Mouse (Mus musculus) central nervous system, embryonic 18 days (tissue): ENCODE measurements around the gene Rcn3. TPM values are rescaled to one million over a fixed set of nuclear protein-coding genes. Genes with fewer than 3 reads are reported as not detected.

Experiments
- polyA plus RNA-seq: library from polyadenylated mRNA; depleted of rRNA; stranded (reverse); fragments of >200 nt; gene quantifications from 2 replicates; pipeline ENCODE4 v1.2.3, GENCODE M21; 2012; rRNA removed

The Rcn3 gene
- 34.7 and 64.0 TPM in 2 replicates for polyA plus RNA-seq

DNA sequence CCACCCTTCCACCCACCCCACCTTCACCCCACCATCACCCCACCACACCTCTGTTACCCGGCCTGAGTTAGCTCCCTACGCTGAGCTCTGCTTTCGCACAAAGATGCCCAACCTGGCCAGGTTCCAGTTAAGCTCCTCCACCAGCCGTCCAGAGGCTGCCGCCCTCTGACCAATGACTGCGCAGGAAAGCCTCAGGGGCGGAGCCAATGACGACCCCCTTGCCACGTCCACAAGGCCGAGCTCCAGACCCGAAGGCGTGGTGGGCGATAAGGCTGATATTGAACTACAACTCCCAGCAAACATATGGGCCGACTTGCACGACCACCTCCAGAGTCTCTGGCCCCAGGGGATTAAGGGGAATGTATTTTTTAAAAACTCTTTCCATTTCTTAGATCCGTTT is at the start of gene Rcn3:
TSS of gene Rcn3 (minus strand) at position 174 of the 400 bp plus-strand sequence.

DNA sequence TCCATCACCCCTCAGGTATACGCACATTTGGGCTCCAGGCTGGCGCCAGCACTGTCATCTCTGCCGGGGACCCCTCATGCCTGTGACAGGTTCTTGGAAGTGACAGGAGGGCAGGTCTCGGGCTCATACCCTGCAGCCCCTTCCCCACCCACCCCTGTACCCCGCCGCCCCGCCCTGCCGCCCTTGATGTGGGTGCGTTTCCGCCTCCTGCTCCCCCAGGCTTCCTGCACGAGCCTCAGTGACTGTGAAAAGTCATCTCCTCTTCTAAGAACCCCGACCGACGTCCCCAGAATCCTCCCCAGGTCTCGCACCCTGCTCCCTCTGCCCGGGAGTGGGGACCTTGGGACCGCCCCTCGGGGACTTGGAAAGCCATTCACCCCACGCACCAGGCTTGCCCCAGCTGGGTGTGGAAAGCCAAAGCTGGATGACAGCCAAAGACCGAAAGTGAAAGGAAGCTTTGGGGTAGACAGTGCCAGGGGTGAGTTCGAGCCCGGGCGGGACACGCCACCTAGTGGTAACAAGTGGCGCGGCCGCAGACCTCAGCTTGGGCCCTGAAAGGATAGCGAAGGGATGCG is 44.1 kb upstream of the Rcn3 start, which contains the start of the genes Gm45713 and Flt3l:
TSS of gene Gm45713 (minus strand) at position 239 of the 575 bp plus-strand sequence.
TSS of gene Flt3l (minus strand) at position 440 of the 575 bp plus-strand sequence.

DNA sequence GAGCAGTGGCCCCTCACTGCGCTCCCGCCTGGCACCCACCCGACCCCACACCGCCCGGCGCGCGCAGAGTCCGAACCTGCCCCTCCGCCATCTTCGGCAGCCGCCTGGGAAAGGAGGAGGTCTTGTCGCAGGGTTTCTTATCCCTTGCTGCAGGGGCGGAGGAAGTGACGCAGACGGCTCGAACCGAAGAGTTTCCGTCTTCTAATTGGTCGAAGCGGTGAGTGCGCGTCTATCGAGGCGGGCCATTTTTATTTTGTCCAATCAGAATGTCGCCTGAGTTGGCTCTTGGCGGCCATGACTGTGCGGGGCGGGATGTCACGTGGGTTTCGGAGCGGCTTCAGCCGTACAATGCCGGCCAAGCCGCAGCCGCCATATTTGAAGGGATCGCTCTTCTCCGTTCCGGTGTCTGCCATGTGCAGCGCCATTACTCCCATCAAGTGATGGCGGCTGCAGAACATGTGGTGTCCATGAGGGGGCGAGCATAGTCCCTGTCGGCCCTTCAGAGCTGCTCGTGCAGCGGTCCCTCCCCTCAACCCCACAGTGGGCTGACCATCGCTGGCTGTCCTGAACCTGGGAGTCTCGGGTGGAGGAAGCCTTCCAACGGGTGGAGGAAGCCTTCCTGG is 36.7 kb upstream of the Rcn3 start, which contains the start of gene Rpl13a:
TSS of gene Rpl13a (minus strand) at position 138 of the 623 bp plus-strand sequence.

DNA sequence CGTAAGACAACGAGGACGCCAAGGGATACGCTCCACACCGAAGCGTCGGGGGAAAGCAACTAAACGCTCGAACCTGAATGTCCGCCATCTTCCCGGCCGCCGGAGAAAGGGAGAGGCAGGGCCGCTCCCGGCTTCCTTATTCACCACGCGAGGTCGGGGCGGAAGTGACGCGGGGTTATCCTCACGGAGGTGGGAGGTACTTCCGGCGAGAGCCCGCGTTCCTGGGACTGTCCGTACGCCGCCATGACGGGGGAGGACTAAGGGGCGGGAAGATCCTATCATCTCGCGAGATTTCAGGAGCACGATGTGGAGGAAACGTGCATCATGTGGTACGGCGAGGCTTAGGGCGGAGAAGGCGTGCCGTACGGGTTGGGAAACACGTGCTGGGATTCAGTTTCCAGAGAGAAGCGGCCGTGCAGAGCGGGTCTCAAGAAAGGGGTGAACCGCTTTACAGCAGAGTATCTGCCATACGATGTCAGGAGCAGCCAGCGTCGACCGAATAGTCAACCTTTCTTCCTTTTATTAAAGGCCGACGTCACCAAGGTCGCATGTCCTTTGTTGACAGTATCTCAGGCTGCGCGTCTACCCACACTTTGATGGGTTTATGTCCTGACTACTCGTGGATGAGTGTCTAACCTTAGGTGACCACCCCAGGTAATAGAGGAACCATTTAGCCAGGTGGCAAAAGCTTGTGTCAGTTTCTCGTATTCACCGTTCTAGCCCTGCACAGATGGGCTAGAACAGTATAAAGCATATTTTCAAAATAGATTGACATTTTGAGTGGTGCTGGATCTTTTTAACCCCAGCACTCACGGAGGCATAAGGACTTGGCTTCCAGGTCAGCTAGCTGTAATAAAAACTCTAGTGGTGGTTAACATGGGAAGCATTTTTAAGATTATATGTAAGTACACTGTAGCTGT is 32.5 kb upstream of the Rcn3 start, which contains the start of gene Rps11:
TSS of gene Rps11 (minus strand) at position 216 of the 920 bp plus-strand sequence.

DNA sequence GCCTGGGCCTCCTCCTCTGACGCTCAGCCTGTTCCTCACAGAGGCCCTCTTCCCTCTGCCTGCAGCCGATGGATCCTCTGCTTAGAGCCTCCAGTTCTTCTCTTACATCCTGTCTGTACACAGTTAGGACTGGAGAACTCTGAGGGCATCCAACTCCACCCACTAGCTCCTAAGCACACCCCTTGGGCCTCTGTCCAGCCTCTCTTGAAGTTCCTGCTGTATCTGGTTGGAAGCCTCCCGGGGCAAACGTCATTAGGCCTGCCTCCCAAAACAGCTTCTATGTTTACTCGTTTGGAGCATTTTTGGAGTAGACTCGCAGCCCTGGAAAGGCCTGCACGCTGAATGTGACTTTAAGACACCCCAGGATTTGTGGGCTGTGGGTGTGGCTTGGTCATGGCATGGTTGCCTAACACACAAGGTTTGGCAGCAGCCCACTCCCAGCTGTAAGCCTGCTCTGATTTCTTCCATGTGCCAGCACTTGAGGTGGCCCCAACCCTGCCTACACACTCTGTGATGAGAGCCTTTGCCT is 11.7 kb upstream of the Rcn3 start, which contains the start of gene Fcgrt:
TSS of gene Fcgrt (minus strand) at position 200 of the 529 bp plus-strand sequence.

DNA sequence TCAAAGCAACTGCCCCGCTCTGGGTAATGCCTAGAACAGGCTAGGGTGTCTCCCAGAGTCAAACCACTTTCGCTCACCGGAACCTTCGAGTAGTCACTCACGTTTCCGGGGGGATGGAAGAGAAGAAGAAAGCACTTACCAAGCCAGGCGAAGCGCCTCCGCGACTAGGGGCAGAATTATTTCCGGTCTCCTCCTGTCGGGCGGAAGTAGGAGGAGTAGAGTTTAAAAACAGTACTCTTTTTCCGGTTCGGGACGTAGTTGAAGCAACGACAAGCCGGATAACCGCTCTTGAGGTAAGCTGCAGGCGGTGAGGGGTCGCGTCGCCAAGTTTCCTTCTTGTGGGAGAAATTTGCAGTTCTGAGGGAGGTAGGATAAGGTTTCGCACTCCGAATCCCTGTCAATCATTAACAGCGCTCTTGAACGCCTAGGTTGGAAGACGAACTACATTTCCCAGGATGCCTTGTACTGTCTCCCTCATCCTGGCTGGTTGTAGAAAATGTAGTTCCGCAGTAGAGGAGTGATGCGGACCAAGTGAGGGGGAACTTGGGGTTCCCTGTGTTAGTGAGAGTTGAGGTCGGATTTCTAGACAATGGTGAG is 29.7 kb downstream of the Rcn3 start, which contains the start of the genes Nosip and Prrg2:
TSS of gene Nosip (plus strand) at position 191 of the 597 bp plus-strand sequence.
TSS of gene Prrg2 (minus strand) at position 439 of the 597 bp plus-strand sequence.

DNA sequence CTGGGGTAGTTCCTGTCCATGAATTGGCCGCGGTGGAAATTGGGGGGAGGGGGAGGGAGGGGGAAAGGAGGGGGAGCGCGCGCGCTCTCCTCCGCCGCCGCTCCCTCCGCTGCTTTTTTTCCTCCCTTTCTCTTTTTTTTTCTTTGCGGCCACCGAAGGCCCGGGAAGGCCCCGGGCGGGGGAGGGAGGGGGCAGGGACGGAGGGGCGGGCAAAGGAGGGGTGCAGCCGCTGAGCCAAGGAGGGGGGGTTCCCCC is 39.2 kb downstream of the Rcn3 start, which contains the start of gene Prr12:
TSS of gene Prr12 (minus strand) at position 20 of the 255 bp plus-strand sequence.

Other genes with a start within 250 kb of the Rcn3 start
- gene Akt1s1, start 243.2 kb downstream of the Rcn3 start, polyA plus RNA-seq = 98.0 and 109 TPM in 2 replicates
- gene Tbc1d17, start 243.1 kb downstream of the Rcn3 start, polyA plus RNA-seq = 104 and 109 TPM in 2 replicates
- 31.5 and 33.3 TPM in 2 replicates for gene Pnkp, start 235.1 kb downstream of the Rcn3 start, polyA plus RNA-seq
- gene Ptov1, start 222.4 kb downstream of the Rcn3 start, polyA plus RNA-seq = 560 and 658 TPM in 2 replicates
- gene Med25, start 199.5 kb downstream of the Rcn3 start, polyA plus RNA-seq = 135 and 146 TPM in 2 replicates
- gene Fuz, start 196.1 kb downstream of the Rcn3 start, polyA plus RNA-seq = 23.8 and 23.9 TPM in 2 replicates
- gene Ap2a1, start 162.7 kb downstream of the Rcn3 start, polyA plus RNA-seq = 139 and 165 TPM in 2 replicates
- 0.08 and 0.10 TPM in 2 replicates for gene Tsks, start 149.0 kb downstream of the Rcn3 start, polyA plus RNA-seq
- gene Cpt1c, start 117.4 kb downstream of the Rcn3 start, polyA plus RNA-seq = 96.5 and 105 TPM in 2 replicates
- 861 and 874 TPM in 2 replicates for gene Prmt1, start 105.7 kb downstream of the Rcn3 start, polyA plus RNA-seq
- gene Irf3, start 94.6 kb downstream of the Rcn3 start, polyA plus RNA-seq = 89.9 and 97.5 TPM in 2 replicates
- 8.4 and 10.7 TPM in 2 replicates for gene Bcl2l12, start 93.5 kb downstream of the Rcn3 start, polyA plus RNA-seq
- gene Scaf1, start 75.9 kb downstream of the Rcn3 start, polyA plus RNA-seq = 91.3 and 106 TPM in 2 replicates
- 20.9 and 23.6 TPM in 2 replicates for gene Rras, start 74.3 kb downstream of the Rcn3 start, polyA plus RNA-seq
- 9.9 and 13.2 TPM in 2 replicates for gene Prr12, start 39.3 kb downstream of the Rcn3 start, polyA plus RNA-seq
- gene Nosip, start 29.8 kb downstream of the Rcn3 start, polyA plus RNA-seq = 74.9 and 77.9 TPM in 2 replicates
- 17.9 and 18.6 TPM in 2 replicates for gene Prrg2, start 29.5 kb downstream of the Rcn3 start, polyA plus RNA-seq
- 15.8 and 18.4 TPM in 2 replicates for gene Fcgrt, start 11.6 kb upstream of the Rcn3 start, polyA plus RNA-seq
- 524 and 549 TPM in 2 replicates for gene Rps11, start 32.2 kb upstream of the Rcn3 start, polyA plus RNA-seq
- gene Rpl13a, start 36.5 kb upstream of the Rcn3 start, polyA plus RNA-seq = 2,210 and 2,469 TPM in 2 replicates
- gene Gm45713, start 44.0 kb upstream of the Rcn3 start, polyA plus RNA-seq = 0.21 and 0.34 TPM in 2 replicates
- 7.5 and 9.1 TPM in 2 replicates for gene Flt3l, start 44.2 kb upstream of the Rcn3 start, polyA plus RNA-seq
- gene Pih1d1, start 62.1 kb upstream of the Rcn3 start, polyA plus RNA-seq = 144 and 160 TPM in 2 replicates
- gene Aldh16a1, start 62.4 kb upstream of the Rcn3 start, polyA plus RNA-seq = 13.3 and 16.7 TPM in 2 replicates
- gene Slc17a7, start 71.7 kb upstream of the Rcn3 start, polyA plus RNA-seq = 45.9 and 55.3 TPM in 2 replicates
- gene Gfy, start 87.3 kb upstream of the Rcn3 start, polyA plus RNA-seq = 0.16 and 0.22 TPM in 2 replicates
- 0.19 and 0.21 TPM in 2 replicates for gene Pth2, start 88.8 kb upstream of the Rcn3 start, polyA plus RNA-seq
- 0.56 and 0.74 TPM in 2 replicates for gene Ccdc155, start 112.7 kb upstream of the Rcn3 start, polyA plus RNA-seq
- 5.7 and 5.9 TPM in 2 replicates for gene Dkkl1, start 119.9 kb upstream of the Rcn3 start, polyA plus RNA-seq
- gene Tead2, start 123.5 kb upstream of the Rcn3 start, polyA plus RNA-seq = 57.7 and 65.9 TPM in 2 replicates
- 1.5 and 1.6 TPM in 2 replicates for gene Cd37, start 146.9 kb upstream of the Rcn3 start, polyA plus RNA-seq
- 2.1 and 2.2 TPM in 2 replicates for gene Slc6a16, start 148.9 kb upstream of the Rcn3 start, polyA plus RNA-seq
- gene Slc6a21, start 185.3 kb upstream of the Rcn3 start, polyA plus RNA-seq = 0.03 and 0.12 TPM in 2 replicates
- 23.4 and 26.7 TPM in 2 replicates for gene Trpm4, start 241.6 kb upstream of the Rcn3 start, polyA plus RNA-seq
- gene Hrc, start 243.1 kb upstream of the Rcn3 start, polyA plus RNA-seq = 0.35 and 2.8 TPM in 2 replicates